Mouse (Mus musculus): Measurements from ENCODE around the gene Mllt1.

GRCm38 (mm10) chr17:56982013-56982412 lies 46.8 kb upstream of the Mllt1 start, which contains the start of gene Acer1:
- TF ChIP-seq CTCF (IDR thresholded peaks at IDR 0.05; ENCODE audit: borderline replicate concordance, extremely low read depth, insufficient read depth, insufficient read length) = no peak
- TF ChIP-seq POLR2A (IDR thresholded peaks at IDR 0.05; ENCODE audit: borderline replicate concordance, extremely low read depth, insufficient read depth, insufficient read length, poor library complexity, severe bottlenecking) = no peak

Data from brain, embryonic 14.5 days (tissue).